Mouse (Mus musculus) spleen, postnatal 36 days (tissue): Measurements from ENCODE around the gene Mgme1.

Experiments
- DNase-seq, 2 experiments: peaks; one replicate each; pipeline ENCODE4 v3.0.0; 2022; ENCODE audit warnings: low spot score in 2 of 2, mixed read lengths in 1 of 2

Mgme1 gene

GRCm38 (mm10) chr2:144264398-144265119 lies 5.9 kb upstream of the Mgme1 start:
- DNase-seq: no peak

GRCm38 (mm10) chr2:144265120-144265488 lies 5.4 kb upstream of the Mgme1 start:
- DNase-seq: no peak

GRCm38 (mm10) chr2:144265916-144266683 lies 4.4 kb upstream of the Mgme1 start:
- DNase-seq: peak; percentile 49 to 58

GRCm38 (mm10) chr2:144267004-144267730 lies 3.3 kb upstream of the Mgme1 start:
- no peak for DNase-seq

- peak; percentile 82 to 84 for DNase-seq
These were observed 2.8 kb upstream of the Mgme1 start for GRCm38 (mm10) chr2:144267731-144268015.

- DNase-seq: no peak
These were observed 1.8 kb upstream of the Mgme1 start for GRCm38 (mm10) chr2:144268446-144269305.

- no peak for DNase-seq
These were observed 1.2 kb upstream of the Mgme1 start for GRCm38 (mm10) chr2:144269306-144269650.

- no peak for DNase-seq
These were observed 586 bp upstream of the Mgme1 start for GRCm38 (mm10) chr2:144269679-144270475.

GRCm38 (mm10) chr2:144272088-144272487 lies 1.6 kb downstream of the Mgme1 start:
- DNase-seq: no peak

- DNase-seq: no peak
These were observed 4.3 kb downstream of the Mgme1 start for GRCm38 (mm10) chr2:144274741-144275140.

GRCm38 (mm10) chr2:144276885-144277284 lies 6.4 kb downstream of the Mgme1 start:
- DNase-seq: no peak

- DNase-seq: peak; percentile 21 to 33
These were observed 9.3 kb downstream of the Mgme1 start for GRCm38 (mm10) chr2:144279742-144280141.

- DNase-seq: no peak
These were observed 10.1 kb downstream of the Mgme1 start for GRCm38 (mm10) chr2:144280568-144280967.

- DNase-seq: no peak
These were observed 11.0 kb downstream of the Mgme1 start for GRCm38 (mm10) chr2:144281417-144281816.

GRCm38 (mm10) chr2:144290321-144290720 lies 19.9 kb downstream of the Mgme1 start:
- no peak for DNase-seq

GRCm38 (mm10) chr2:144291600-144292305 lies 21.3 kb downstream of the Mgme1 start:
- DNase-seq: no peak

GRCm38 (mm10) chr2:144295145-144295735 lies 24.8 kb downstream of the Mgme1 start:
- DNase-seq: no peak

- DNase-seq: peak in 1 of 2 experiments; percentile 12
These were observed 29.5 kb downstream of the Mgme1 start for GRCm38 (mm10) chr2:144299749-144300669.

GRCm38 (mm10) chr2:144301101-144301500 lies 30.6 kb downstream of the Mgme1 start:
- no peak for DNase-seq
